Mouse (Mus musculus): ENCODE measurements around the gene Flywch1.

DNA sequence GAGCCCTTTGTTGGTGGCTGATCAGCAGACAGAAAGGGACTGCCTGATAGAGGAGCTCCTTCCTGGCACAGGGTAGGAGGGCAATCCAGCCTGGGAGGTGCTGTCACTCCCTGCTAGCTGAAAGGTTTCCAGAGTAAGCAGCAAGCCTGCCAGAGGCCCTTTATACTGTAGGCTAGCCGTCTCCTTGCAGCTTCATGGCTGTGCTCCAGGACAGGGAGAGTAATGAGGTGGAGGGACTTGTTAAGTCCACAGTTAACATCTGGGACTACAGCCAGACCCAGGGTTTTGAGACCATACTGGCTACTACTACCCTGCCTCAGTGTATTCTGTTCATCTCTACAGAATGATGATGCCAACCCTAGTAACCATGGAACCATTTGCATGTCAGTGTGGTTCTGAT lies 37.1 kb downstream of the Flywch1 start:
- TF ChIP-seq CTCF (IDR thresholded peaks at IDR 0.05; ENCODE audit: low read depth) (no peak), EP300 (optimal IDR thresholded peaks at IDR 0.05) (no peak)
